Comparison of ENCODE assay signal across 9 mouse cellular contexts in the genomic region with DNA sequence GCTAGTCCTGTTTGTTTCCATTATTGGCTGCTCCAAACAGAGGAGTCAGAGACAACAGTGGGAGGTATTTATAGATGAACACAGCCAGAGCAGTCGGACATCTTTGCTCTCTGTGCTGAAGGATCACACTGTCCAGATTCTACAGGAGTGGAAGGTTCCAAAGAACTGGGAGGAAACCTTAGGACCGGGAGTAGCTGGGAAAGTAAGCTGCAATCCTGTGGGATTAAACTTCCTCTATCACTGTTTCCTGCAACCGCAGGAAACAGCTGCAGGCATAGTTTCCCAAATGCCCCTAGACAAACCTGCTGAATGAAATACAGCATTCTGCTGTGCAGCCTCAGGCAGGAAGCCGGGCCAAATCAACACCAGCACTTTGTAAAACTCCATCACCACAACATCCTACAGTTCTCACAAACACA.
DNase-seq lines count a peak whose midpoint lies in the region; ATAC-seq and TF ChIP-seq lines count a peak whose summit lies in the region.
"Had no signal": no experiment of that assay in that cellular context is flagged by ENCODE, and none has a peak within 500 bp of the region (broad histone marks: within the 10 kb centered on the region; RNA-seq: fewer than 3 reads in every experiment).

No protein-coding gene starts in this region.

- TF ChIP-seq EP300 in heart, adult 2 months (IDR thresholded peaks at IDR 0.05; ENCODE audit: insufficient read depth, low read depth, low read length): peak; percentile 74

- H3K36me3 ChIP-seq in lung, embryonic 14.5 days (ENCODE audit: insufficient read depth): no peaks in the 10 kb centered on the region
- peaks cover 24% of the 10 kb centered on the region for H3K36me3 ChIP-seq in heart, adult 2 months (ENCODE audit: control insufficient read depth, insufficient read depth, low read length)
- H3K36me3 ChIP-seq in kidney, embryonic 16.5 days (ENCODE audit: insufficient read depth, low read length): no peaks in the 10 kb centered on the region

- H3K9ac ChIP-seq in lung, embryonic 14.5 days: no peak overlapping the region
- no peak overlapping the region for H3K9ac ChIP-seq in heart, adult 2 months (ENCODE audit: low read depth, low read length)
- H3K9ac ChIP-seq in kidney, embryonic 16.5 days (replicated peaks; ENCODE audit: low read length): no peak overlapping the region

- H3K4me3 ChIP-seq in lung, embryonic 14.5 days (ENCODE audit: low read depth, low read length): no peak overlapping the region
- no peak overlapping the region for H3K4me3 ChIP-seq in lung, adult 2 months (replicated peaks; ENCODE audit: extremely low read depth, low read depth, low read length)
- H3K4me3 ChIP-seq in heart, adult 2 months: 0 out of 2 replicates have a peak overlapping the region, but pooled peaks have one; percentile 18
- no peak overlapping the region for H3K4me3 ChIP-seq in kidney, embryonic 16.5 days (ENCODE audit: low read length)
- no peak overlapping the region for H3K4me3 ChIP-seq in olfactory bulb, adult 2 months (ENCODE audit: insufficient read depth, low read depth, low read length)

- DNase-seq in lung, embryonic 14.5 days: peak; percentile 62
- no peak for DNase-seq in lung, adult 2 months
- peak in 1 of 2 experiments; percentile 67 for DNase-seq in heart, adult 2 months
- no peak for DNase-seq in cerebellum, postnatal 36 days
- DNase-seq in cerebellum, adult 9-10 months: no peak
- DNase-seq in spleen, adult 18-20 months: no peak

- no peaks in the 10 kb centered on the region for H3K9me3 ChIP-seq in lung, embryonic 14.5 days (ENCODE audit: low read depth, low read length)
- no peaks in the 10 kb centered on the region for H3K9me3 ChIP-seq in kidney, embryonic 16.5 days (ENCODE audit: low read length)

- H3K4me1 ChIP-seq in lung, embryonic 14.5 days (ENCODE audit: insufficient read depth): no peaks in the 10 kb centered on the region
- peaks cover 14% of the 10 kb centered on the region for H3K4me1 ChIP-seq in lung, adult 2 months (ENCODE audit: control insufficient read depth, insufficient read depth, low read length)
- peaks cover 31% of the 10 kb centered on the region for H3K4me1 ChIP-seq in heart, adult 2 months (ENCODE audit: control insufficient read depth, insufficient read depth, low read length)
- peaks cover 15% of the 10 kb centered on the region for H3K4me1 ChIP-seq in kidney, embryonic 16.5 days (ENCODE audit: insufficient read depth, low read length)
- peaks cover 24% of the 10 kb centered on the region for H3K4me1 ChIP-seq in olfactory bulb, adult 2 months (ENCODE audit: control insufficient read depth, insufficient read depth, low read length)

- no peak for TF ChIP-seq POLR2A in lung, adult 2 months (IDR thresholded peaks at IDR 0.05; ENCODE audit: borderline replicate concordance, extremely low read depth, low read depth, low read length)
- peak; percentile 54; the same call in 1 of the 2 replicates for TF ChIP-seq POLR2A in heart, adult 2 months (IDR thresholded peaks at IDR 0.05; ENCODE audit: insufficient read depth, low read depth, low read length)
- no peak for TF ChIP-seq POLR2A in olfactory bulb, adult 2 months (IDR thresholded peaks at IDR 0.05; ENCODE audit: insufficient read depth, low read depth, low read length)

- no peak overlapping the region for H3K4me2 ChIP-seq in lung, embryonic 14.5 days
- H3K4me2 ChIP-seq in kidney, embryonic 16.5 days (replicated peaks; ENCODE audit: low read depth, low read length): no peak overlapping the region

- TF ChIP-seq CTCF in lung, embryonic 14.5 days (IDR thresholded peaks at IDR 0.05; ENCODE audit: low read depth): no peak
- TF ChIP-seq CTCF in lung, adult 2 months (IDR thresholded peaks at IDR 0.05; ENCODE audit: insufficient read depth, low read length): no peak
- TF ChIP-seq CTCF in heart, adult 2 months (IDR thresholded peaks at IDR 0.05): no peak
- no peak for TF ChIP-seq CTCF in olfactory bulb, adult 2 months (IDR thresholded peaks at IDR 0.05; ENCODE audit: insufficient read depth, low read depth, low read length)

- peak; percentile 76; the same call in 1 of the 2 replicates for ATAC-seq in lung, embryonic 14.5 days (ENCODE audit: insufficient read depth)
- ATAC-seq in kidney, embryonic 16.5 days (ENCODE audit: low FRiP score, low TSS enrichment): peak; percentile 70
- ATAC-seq: Patski had no signal

- intact Hi-C loops in heart, adult 2 months (cut with DNase I): loop anchor here (2.0 kb wide), 3 partner anchors 24 to 78 kb away; no protein-coding TSS in a partner anchor

- H3K27ac ChIP-seq in lung, embryonic 14.5 days (ENCODE audit: low read depth): peak overlapping the region; percentile 58; the same call in 1 of the 2 replicates
- H3K27ac ChIP-seq in heart, adult 2 months: peak overlapping the region; percentile 77
- H3K27ac ChIP-seq in kidney, embryonic 16.5 days (ENCODE audit: low read length): peak overlapping the region; percentile 82
- peak overlapping the region; percentile 77 for H3K27ac ChIP-seq in olfactory bulb, adult 2 months (ENCODE audit: insufficient read depth, low read depth, low read length)

- WGBS in lung, embryonic 14.5 days: 35% methylated on average over 4 of the region's 4 CpGs
- 25% methylated on average over 4 of the region's 4 CpGs for WGBS in lung, adult 2 months
- 1% methylated on average over 4 of the region's 4 CpGs for WGBS in heart, adult 2 months
- WGBS in kidney, embryonic 16.5 days: 44% methylated on average over 4 of the region's 4 CpGs
- WGBS in olfactory bulb, adult 2 months: 5% methylated on average over 4 of the region's 4 CpGs

- H3K27me3 ChIP-seq in lung, embryonic 14.5 days (ENCODE audit: insufficient read depth, low read length): no peaks in the 10 kb centered on the region
- no peaks in the 10 kb centered on the region for H3K27me3 ChIP-seq in heart, adult 2 months (ENCODE audit: control insufficient read depth, insufficient read depth, low read length)
- no peaks in the 10 kb centered on the region for H3K27me3 ChIP-seq in kidney, embryonic 16.5 days (ENCODE audit: insufficient read depth, low read length)
- H3K27me3 ChIP-seq: Patski had no signal

- peaks cover 4% of the 10 kb centered on the region; the same call in 1 of the 2 replicates for H3K79me2 ChIP-seq in heart, adult 2 months (replicated peaks; ENCODE audit: control insufficient read depth, insufficient read depth, low read length)
